Mouse (Mus musculus) adrenal gland, adult 2 months (tissue): ENCODE data around the gene 9430007A20Rik. TPM values are rescaled to one million over a fixed set of nuclear protein-coding genes. Genes with fewer than 3 reads are reported as not detected.
"Not testable (repeated sequence)": the region's sequence is repeated elsewhere in the genome, so short reads cannot be mapped to it uniquely, and the experiment has no call there.

Experiments
- DNase-seq: peaks from one replicate; pipeline ENCODE4 v3.0.0; 2021
- long read RNA-seq: library from polyadenylated mRNA; stranded (forward); transcript quantifications from one replicate; pipeline ENCODE4 v2.0.0, GENCODE M21; 2021
- polyA plus RNA-seq: library from polyadenylated mRNA; depleted of rRNA; stranded (reverse); fragments of >200 nt; gene quantifications from 2 replicates; pipeline ENCODE4 v1.2.3, GENCODE M21; 2012; rRNA removed
- total RNA-seq, 2 experiments: library from RNA; stranded (reverse); gene quantifications; 2 replicates each; pipeline ENCODE4 v1.2.3; 2021

9430007A20Rik gene
- total RNA-seq (not detected), polyA plus RNA-seq (not detected in 2 replicates)
- long read RNA-seq: 0 reads

GRCm38 (mm10) chr4:144519522-144519921 is at the start of gene 9430007A20Rik:
Gene 9430007A20Rik (plus strand): TSS chr4:144519822.
- no peak for DNase-seq

- DNase-seq: no peak
Observed at GRCm38 (mm10) chr4:144493331-144493730, 26.3 kb upstream of the 9430007A20Rik start.

- no peak for DNase-seq
Observed at GRCm38 (mm10) chr4:144506518-144506917, 13.1 kb upstream of the 9430007A20Rik start.

- no peak for DNase-seq
Observed at GRCm38 (mm10) chr4:144544689-144545088, 25.1 kb downstream of the 9430007A20Rik start.

GRCm38 (mm10) chr4:144545339-144545738 is 25.7 kb downstream of the 9430007A20Rik start:
- not testable (repeated sequence) for DNase-seq

- DNase-seq: no peak
Observed at GRCm38 (mm10) chr4:144551156-144551555, 31.5 kb downstream of the 9430007A20Rik start.

- no peak for DNase-seq
Observed at GRCm38 (mm10) chr4:144559792-144560191, 40.2 kb downstream of the 9430007A20Rik start.

- DNase-seq: no peak
Observed at GRCm38 (mm10) chr4:144561205-144561604, 41.6 kb downstream of the 9430007A20Rik start.

- no peak for DNase-seq
Observed at GRCm38 (mm10) chr4:144565034-144565433, 45.4 kb downstream of the 9430007A20Rik start, which contains the start of gene Gm13124. Gene Gm13124 (minus strand): TSS chr4:144565134.

- no peak for DNase-seq
Observed at GRCm38 (mm10) chr4:144567752-144568151, 48.1 kb downstream of the 9430007A20Rik start.

Other genes with a start within 250 kb of the 9430007A20Rik start
- gene Pramel5, start 239.3 kb upstream of the 9430007A20Rik start, total RNA-seq: not detected
- gene Pramel5, start 239.3 kb upstream of the 9430007A20Rik start, polyA plus RNA-seq: not detected in 2 replicates
- not detected for gene Gm13128, start 189.6 kb upstream of the 9430007A20Rik start, total RNA-seq
- not detected in 2 replicates for gene Gm13128, start 189.6 kb upstream of the 9430007A20Rik start, polyA plus RNA-seq
- not detected for gene Gm13119, start 161.9 kb upstream of the 9430007A20Rik start, total RNA-seq
- gene Gm13119, start 161.9 kb upstream of the 9430007A20Rik start, polyA plus RNA-seq: not detected in 2 replicates
- gene Pramef20, start 141.9 kb upstream of the 9430007A20Rik start, total RNA-seq: not detected
- gene Pramef20, start 141.9 kb upstream of the 9430007A20Rik start, polyA plus RNA-seq: not detected in 2 replicates
- not detected for gene Pramef12, start 111.4 kb upstream of the 9430007A20Rik start, total RNA-seq
- not detected in 2 replicates for gene Pramef12, start 111.4 kb upstream of the 9430007A20Rik start, polyA plus RNA-seq
- not detected for gene 1700012P22Rik, start 81.0 kb upstream of the 9430007A20Rik start, total RNA-seq
- gene 1700012P22Rik, start 81.0 kb upstream of the 9430007A20Rik start, polyA plus RNA-seq: not detected in 2 replicates
- not detected for gene Gm9944, start 66.5 kb upstream of the 9430007A20Rik start, total RNA-seq
- gene Gm9944, start 66.5 kb upstream of the 9430007A20Rik start, polyA plus RNA-seq: not detected in 2 replicates
- not detected for gene Aadacl3, start 56.1 kb upstream of the 9430007A20Rik start, total RNA-seq
- gene Aadacl3, start 56.1 kb upstream of the 9430007A20Rik start, polyA plus RNA-seq: not detected in 2 replicates
- not detected for gene Gm13124, start 45.3 kb downstream of the 9430007A20Rik start, total RNA-seq
- gene Gm13124, start 45.3 kb downstream of the 9430007A20Rik start, polyA plus RNA-seq: not detected in 2 replicates
- gene Aadacl4, start 93.9 kb downstream of the 9430007A20Rik start, total RNA-seq: not detected
- not detected in 2 replicates for gene Aadacl4, start 93.9 kb downstream of the 9430007A20Rik start, polyA plus RNA-seq
- gene Gm436, start 166.5 kb downstream of the 9430007A20Rik start, total RNA-seq: not detected
- gene Gm436, start 166.5 kb downstream of the 9430007A20Rik start, polyA plus RNA-seq: not detected in 2 replicates
- gene Gm13178, start 201.6 kb downstream of the 9430007A20Rik start, total RNA-seq: not detected
- gene Gm13178, start 201.6 kb downstream of the 9430007A20Rik start, polyA plus RNA-seq: not detected in 2 replicates